Comparison of ENCODE assay signal across 12 mouse cellular contexts in the genomic region with DNA sequence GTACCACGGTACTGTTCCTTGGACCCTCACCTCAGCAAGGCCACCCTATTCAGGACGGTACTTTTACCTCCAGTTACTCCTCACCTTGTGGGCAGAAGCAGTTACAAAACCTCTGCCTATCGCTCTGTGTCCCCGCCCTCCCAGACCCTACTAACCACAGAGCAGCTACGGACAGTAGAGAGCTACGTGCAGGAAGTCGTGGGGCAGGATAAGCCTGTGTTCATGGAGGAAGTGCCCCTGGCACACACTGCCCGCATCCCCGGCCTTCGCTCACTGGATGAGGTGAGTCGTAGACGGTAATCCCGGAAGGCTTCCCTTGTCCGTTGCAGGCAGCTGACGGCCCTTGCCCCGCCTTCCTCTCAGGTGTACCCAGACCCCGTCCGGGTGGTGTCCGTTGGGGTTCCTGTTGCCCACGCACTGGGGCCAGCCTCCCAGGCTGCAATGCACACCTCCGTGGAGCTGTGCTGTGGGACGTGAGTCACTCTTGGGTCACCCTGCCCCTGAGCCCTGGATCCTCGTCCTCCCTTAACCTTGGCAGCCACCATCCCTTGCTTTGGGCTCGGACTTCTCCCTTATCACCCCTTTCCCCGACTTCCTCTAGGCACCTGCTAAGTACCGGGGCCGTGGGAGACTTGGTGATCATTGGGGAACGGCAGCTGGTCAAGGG. TPM values are rescaled to one million over a fixed set of nuclear protein-coding genes. Genes with fewer than 3 reads are reported as not detected.
"Had no signal": no experiment of that assay in that cellular context is flagged by ENCODE, and none has a peak within 500 bp of the region (broad histone marks: within the 10 kb centered on the region; RNA-seq: fewer than 3 reads in every experiment).

No protein-coding gene starts in this region.

- H3K9ac ChIP-seq: liver, embryonic 15.5 days; midbrain, embryonic 12.5 days had no signal

- H3K9me3 ChIP-seq: limb, embryonic 10.5 days; liver, embryonic 15.5 days; midbrain, embryonic 12.5 days had no signal

- H3K4me2 ChIP-seq: liver, embryonic 11.5 days; liver, embryonic 15.5 days; midbrain, embryonic 12.5 days had no signal

- H3K4me3 ChIP-seq: limb, embryonic 10.5 days; liver, embryonic 15.5 days; midbrain, embryonic 12.5 days had no signal

- H3K27ac ChIP-seq: kidney, postnatal 0 days; limb, embryonic 10.5 days; liver, embryonic 15.5 days; midbrain, embryonic 12.5 days; stomach, postnatal 0 days had no signal

- H3K36me3 ChIP-seq: liver, embryonic 15.5 days had no signal

- H3K27me3 ChIP-seq: liver, embryonic 15.5 days had no signal

- H3K4me1 ChIP-seq: liver, embryonic 15.5 days had no signal

- DNase-seq: kidney, postnatal 36 days; lung, adult 2 months; lung, postnatal 10 days; lung, postnatal 4 days; thymus, postnatal 4 days had no signal

RNA-seq across cellular contexts. Expression of a gene that starts 5.6 kb away (rescaled TPM):
- total RNA-seq: megakaryocyte-erythroid progenitor cell, adult 5-6 weeks had no signal

RNA-seq across cellular contexts. Expression of a gene that starts 31.8 kb away (rescaled TPM):
- total RNA-seq: megakaryocyte-erythroid progenitor cell, adult 5-6 weeks had no signal

RNA-seq across cellular contexts. Expression of a gene that starts 42.5 kb away (rescaled TPM):
- total RNA-seq: megakaryocyte-erythroid progenitor cell, adult 5-6 weeks had no signal
